Mouse (Mus musculus) hindbrain, embryonic 16.5 days (tissue): ENCODE measurements around the gene Dnaaf5. TPM values are rescaled to one million over a fixed set of nuclear protein-coding genes. Genes with fewer than 3 reads are reported as not detected.

ENCODE experiments used
- ATAC-seq: fragments of 200-750 bp; cut with Nextera tagmentation; 2 replicates; pipeline ENCODE4 v1.8.0; 2017; ENCODE audit warnings: moderate TSS enrichment, moderate library complexity
- H3K27ac ChIP-seq: fragments of 300-500 bp; sonication (generic); 2 replicates; pipeline ENCODE4 v1.5.1; 2014; ENCODE audit warnings: low read depth, mild to moderate bottlenecking, control low read depth, low read length, moderate library complexity
- H3K27me3 ChIP-seq: fragments of 300-500 bp; sonication (generic); replicated peaks from 2 replicates; pipeline ENCODE4 v1.6.1; 2014; ENCODE audit warnings: low read length; ENCODE audit not compliant: control insufficient read depth, insufficient read depth
- H3K36me3 ChIP-seq: fragments of 300-500 bp; sonication (generic); 2 replicates; pipeline ENCODE4 v1.6.1; 2014; ENCODE audit warnings: mild to moderate bottlenecking, low read length, moderate library complexity, mixed read lengths; ENCODE audit not compliant: control insufficient read depth, insufficient read depth
- H3K4me1 ChIP-seq: fragments of 300-500 bp; sonication (generic); 2 replicates; pipeline ENCODE4 v1.6.1; 2014; ENCODE audit warnings: low read depth, low read length; ENCODE audit not compliant: control insufficient read depth, insufficient read depth
- H3K4me2 ChIP-seq: fragments of 300-500 bp; sonication (generic); 2 replicates; pipeline ENCODE4 v1.6.1; 2014; ENCODE audit warnings: mild to moderate bottlenecking, low read length, control low read depth, moderate library complexity
- H3K4me3 ChIP-seq: fragments of 300-500 bp; sonication (generic); 2 replicates; pipeline ENCODE4 v1.5.1; 2014; ENCODE audit warnings: mild to moderate bottlenecking, low read length, control low read depth, moderate library complexity
- H3K9ac ChIP-seq: fragments of 300-500 bp; sonication (generic); 2 replicates; pipeline ENCODE4 v1.6.1; 2014; ENCODE audit warnings: low read depth, mild to moderate bottlenecking, control low read depth, low read length, moderate library complexity
- H3K9me3 ChIP-seq: fragments of 300-500 bp; sonication (generic); 2 replicates; pipeline ENCODE4 v1.6.1; 2014; ENCODE audit warnings: mild to moderate bottlenecking, low read length, moderate library complexity; ENCODE audit not compliant: control insufficient read depth
- WGBS: fragments of 180-500 bp; shearing (Covaris S2); extraction: QIAGEN DNeasy Blood & Tissue Kit; methylation state at CpG from one replicate; pipeline ENCODE4 v1.1.7; 2014; 5-methylcytosine and 5-hydroxymethylcytosine counted together
- polyA plus RNA-seq: library from polyadenylated mRNA; unstranded; fragments of >200 nt; fragmentation: Nextera tagmentation; extraction: Ambion mirVana; gene quantifications from 2 replicates; pipeline ENCODE4 v1.2.1, GENCODE M21; 2015

Dnaaf5 gene
- polyA plus RNA-seq, 1 experiment from 2014 or later: 2.6 TPM

DNA sequence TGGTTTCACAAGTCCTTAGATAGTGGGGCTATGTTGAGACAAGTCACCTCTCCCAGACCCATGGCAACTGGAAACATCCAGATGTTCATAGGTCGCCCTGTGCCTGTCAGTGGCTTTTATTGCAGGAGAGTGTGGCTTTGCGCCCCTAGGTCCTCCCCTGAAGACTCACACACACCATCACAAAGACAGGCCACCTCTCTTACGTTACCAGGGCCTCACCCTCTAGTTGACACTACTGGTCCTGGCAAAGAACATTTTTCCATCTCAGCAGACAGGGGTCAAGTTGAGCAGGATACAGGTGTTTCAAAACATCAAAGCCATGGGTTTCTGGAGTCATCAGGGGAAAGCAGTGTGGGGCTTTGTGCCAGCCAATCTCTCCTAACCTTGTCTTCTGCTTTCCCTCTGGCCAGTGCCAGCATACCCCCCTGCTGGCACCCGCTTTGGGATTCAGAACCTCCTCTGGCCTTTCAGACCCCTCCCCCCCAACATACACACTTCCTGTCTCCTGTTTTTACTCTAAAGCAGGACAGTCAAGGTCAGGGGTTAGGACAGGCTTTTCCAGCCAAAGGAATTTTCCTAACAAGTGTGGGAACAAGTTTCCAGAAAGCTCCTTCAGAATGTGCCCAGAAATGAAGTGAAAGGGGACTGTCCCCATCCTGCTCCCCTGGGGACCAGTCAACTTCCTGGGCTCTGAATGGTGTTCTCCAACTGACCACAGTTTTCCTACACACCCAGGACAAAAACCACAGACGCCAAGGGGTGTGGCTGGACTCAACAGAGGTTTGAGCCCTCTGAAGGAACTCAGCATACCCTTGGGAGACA is 31.7 kb upstream of the Dnaaf5 start:
- Histone ChIP-seq H3K4me1 (no peaks in the 10 kb centered on the region), H3K27ac (no peak overlapping the region), H3K9ac (no peak overlapping the region), H3K36me3 (peaks cover 7% of the 10 kb centered on the region), H3K4me2 (no peak overlapping the region), H3K4me3 (no peak overlapping the region), H3K27me3 (no peaks in the 10 kb centered on the region), H3K9me3 (no peaks in the 10 kb centered on the region)
- no peak for ATAC-seq
- 83% methylated on average over 5 of the region's 5 CpGs for whole genome bisulfite sequencing

- WGBS: 83% methylated on average over 2 of the region's 2 CpGs
- H3K9me3 ChIP-seq: no peaks in the 10 kb centered on the region
- H3K27me3 ChIP-seq: no peaks in the 10 kb centered on the region
- H3K4me1 ChIP-seq: no peaks in the 10 kb centered on the region
- no peak overlapping the region for H3K9ac ChIP-seq
- H3K27ac ChIP-seq: no peak overlapping the region
- H3K4me3 ChIP-seq: no peak overlapping the region
- no peak overlapping the region for H3K4me2 ChIP-seq
- ATAC-seq: no peak
- H3K36me3 ChIP-seq: peaks cover 7% of the 10 kb centered on the region
Measured at GRCm38 (mm10) chr5:139118961-139119276, 31.1 kb upstream of the Dnaaf5 start.

- no peaks in the 10 kb centered on the region for H3K9me3 ChIP-seq
- H3K36me3 ChIP-seq: peaks cover 17% of the 10 kb centered on the region
- H3K27me3 ChIP-seq: no peaks in the 10 kb centered on the region
- peaks cover 11% of the 10 kb centered on the region for H3K4me1 ChIP-seq
- no peak overlapping the region for H3K9ac ChIP-seq
- H3K4me2 ChIP-seq: no peak overlapping the region
- no peak for ATAC-seq
- no peak overlapping the region for H3K4me3 ChIP-seq
- 82% methylated on average over 3 of the region's 3 CpGs for WGBS
- no peak overlapping the region for H3K27ac ChIP-seq
Measured at GRCm38 (mm10) chr5:139125717-139126116, 24.3 kb upstream of the Dnaaf5 start.

DNA sequence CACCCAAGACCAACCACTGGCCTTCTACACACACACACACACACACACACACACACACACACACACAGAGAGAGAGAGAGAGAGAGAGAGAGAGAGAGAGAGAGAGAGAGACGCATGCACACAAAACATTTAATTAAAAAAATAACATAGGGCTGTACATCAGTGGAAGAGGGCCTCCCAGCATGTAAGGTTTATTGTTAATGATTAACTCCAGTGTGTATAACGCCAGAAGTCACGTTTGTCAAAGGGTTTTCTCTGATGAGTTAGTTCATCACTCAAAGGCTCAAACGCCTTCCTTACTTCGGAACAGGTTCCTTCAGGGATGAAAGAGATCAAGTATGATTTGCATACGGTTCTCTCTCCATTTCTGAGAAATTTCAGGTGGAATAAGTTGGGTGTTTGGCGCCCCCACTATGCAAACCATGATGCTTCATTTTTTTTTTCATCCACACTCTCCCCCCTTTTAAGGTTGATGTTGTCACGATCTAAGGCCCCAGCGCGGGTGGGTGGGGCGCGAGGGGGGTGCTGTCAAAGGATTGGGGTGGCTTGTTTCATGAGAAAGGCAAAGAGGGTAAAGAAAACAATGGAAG is 21.5 kb upstream of the Dnaaf5 start:
- peaks cover 11% of the 10 kb centered on the region for H3K4me1 ChIP-seq
- H3K27ac ChIP-seq: peak overlapping the region; percentile 92
- no peak for ATAC-seq
- no peaks in the 10 kb centered on the region for H3K9me3 ChIP-seq
- H3K9ac ChIP-seq: peak overlapping the region; percentile 85
- H3K4me2 ChIP-seq: peak overlapping the region; percentile 84
- H3K4me3 ChIP-seq: peak overlapping the region; percentile 59
- WGBS: 26% methylated on average over 12 of the region's 12 CpGs
- peaks cover 10% of the 10 kb centered on the region; the same call in 1 of the 2 replicates for H3K36me3 ChIP-seq
- no peaks in the 10 kb centered on the region for H3K27me3 ChIP-seq

GRCm38 (mm10) chr5:139129078-139129477 is 20.9 kb upstream of the Dnaaf5 start:
- peak overlapping the region; percentile 84 for H3K4me2 ChIP-seq
- H3K9ac ChIP-seq: peak overlapping the region; percentile 85
- peaks cover 10% of the 10 kb centered on the region; the same call in 1 of the 2 replicates for H3K36me3 ChIP-seq
- no peaks in the 10 kb centered on the region for H3K27me3 ChIP-seq
- peak; percentile 71 for ATAC-seq
- peak overlapping the region; percentile 59 for H3K4me3 ChIP-seq
- peak overlapping the region; percentile 92 for H3K27ac ChIP-seq
- H3K4me1 ChIP-seq: peaks cover 11% of the 10 kb centered on the region
- no peaks in the 10 kb centered on the region for H3K9me3 ChIP-seq
- 7% methylated on average over 11 of the region's 12 CpGs for WGBS

GRCm38 (mm10) chr5:139129572-139130151 is 20.4 kb upstream of the Dnaaf5 start:
- Histone ChIP-seq H3K4me2 (peak overlapping the region; percentile 84), H3K36me3 (peaks cover 10% of the 10 kb centered on the region; the same call in 1 of the 2 replicates), H3K4me3 (peak overlapping the region; percentile 59), H3K9ac (peak overlapping the region; percentile 85), H3K27me3 (no peaks in the 10 kb centered on the region), H3K9me3 (no peaks in the 10 kb centered on the region), H3K27ac (peak overlapping the region; percentile 92), H3K4me1 (peaks cover 11% of the 10 kb centered on the region)
- peak; percentile 89 for ATAC-seq
- WGBS: 4% methylated on average over 33 of the region's 55 CpGs

GRCm38 (mm10) chr5:139130351-139130750 is 19.7 kb upstream of the Dnaaf5 start:
- WGBS: 75% methylated on average over 5 of the region's 5 CpGs
- peak overlapping the region; percentile 84 for H3K4me2 ChIP-seq
- H3K27me3 ChIP-seq: no peaks in the 10 kb centered on the region
- H3K9ac ChIP-seq: peak overlapping the region; percentile 85
- H3K27ac ChIP-seq: peak overlapping the region; percentile 92
- ATAC-seq: no peak
- peaks cover 7% of the 10 kb centered on the region; the same call in 1 of the 2 replicates for H3K36me3 ChIP-seq
- peaks cover 11% of the 10 kb centered on the region for H3K4me1 ChIP-seq
- no peak overlapping the region for H3K4me3 ChIP-seq
- H3K9me3 ChIP-seq: no peaks in the 10 kb centered on the region

DNA sequence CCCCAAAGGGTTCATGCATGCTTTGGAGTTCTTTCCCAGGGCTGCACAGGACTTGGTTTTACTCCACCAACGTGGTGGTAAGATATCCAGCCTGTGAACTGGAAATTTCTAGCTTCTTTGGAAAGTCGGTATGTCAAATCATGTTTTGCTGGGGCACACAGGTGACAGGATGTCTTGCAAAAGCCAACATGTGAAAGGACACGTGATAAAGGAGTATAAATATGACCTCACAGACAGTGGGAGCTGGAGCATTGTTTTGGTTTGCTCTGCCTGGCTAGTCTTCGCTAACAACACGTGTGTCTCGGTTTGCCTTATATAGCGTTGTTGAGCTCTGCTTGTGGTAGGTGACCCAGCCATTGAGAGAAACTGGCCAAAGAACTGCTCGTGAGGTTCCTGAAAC is 15.5 kb upstream of the Dnaaf5 start:
- Histone ChIP-seq H3K4me3 (no peak overlapping the region), H3K9ac (no peak overlapping the region), H3K36me3 (no peaks in the 10 kb centered on the region), H3K9me3 (no peaks in the 10 kb centered on the region), H3K27me3 (no peaks in the 10 kb centered on the region), H3K4me2 (no peak overlapping the region), H3K27ac (no peak overlapping the region), H3K4me1 (peaks cover 7% of the 10 kb centered on the region)
- WGBS: 83% methylated on average over 8 of the region's 8 CpGs
- ATAC-seq: no peak

DNA sequence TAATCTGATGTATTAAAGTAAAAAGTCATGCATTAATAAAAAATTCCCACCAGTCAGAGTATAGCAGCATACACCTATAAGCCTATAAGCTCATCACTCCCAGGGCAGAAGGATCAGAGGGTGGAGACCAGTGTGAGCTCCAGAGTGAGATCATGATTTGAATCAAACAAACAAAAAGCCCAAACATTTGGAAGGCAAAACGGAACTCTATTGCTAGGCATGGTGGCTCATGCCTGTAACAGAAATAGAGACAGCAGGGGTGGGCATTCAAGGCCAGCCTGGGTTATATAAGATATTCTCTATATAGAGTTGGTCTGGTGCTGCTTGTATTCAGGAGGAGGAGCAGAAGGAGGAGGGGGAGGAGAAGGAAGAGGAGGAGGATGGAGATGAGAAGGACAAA is 13.7 kb upstream of the Dnaaf5 start:
- no peak overlapping the region for H3K4me3 ChIP-seq
- ATAC-seq: no peak
- H3K9me3 ChIP-seq: no peaks in the 10 kb centered on the region
- H3K4me1 ChIP-seq: peaks cover 3% of the 10 kb centered on the region
- H3K27ac ChIP-seq: no peak overlapping the region
- H3K4me2 ChIP-seq: no peak overlapping the region
- WGBS: 62% methylated on average over 1 of the region's 1 CpGs
- H3K36me3 ChIP-seq: no peaks in the 10 kb centered on the region
- no peak overlapping the region for H3K9ac ChIP-seq
- no peaks in the 10 kb centered on the region for H3K27me3 ChIP-seq
